Mouse (Mus musculus) liver, embryonic 14.5 days (tissue): ENCODE measurements at regions not wholly inside any gene's neighbourhood (a gene's known extent, or its start where the extent isn't known, plus 50 kb on each side); places are given as distances from the start of the nearest gene placed in this dataset.
A peak's percentile ranks its signal among the peaks of the same experiment; 100 is the strongest.

ENCODE experiments used
- ATAC-seq: fragments of 200-750 bp; cut with Nextera tagmentation; 2 replicates; pipeline ENCODE4 v1.8.0; 2017; ENCODE audit warnings: moderate number of reproducible peaks, mild to moderate bottlenecking, moderate library complexity; ENCODE audit not compliant: insufficient read depth
- DNase-seq, 3 experiments: peaks; one replicate each; pipeline ENCODE4 v3.0.0-alpha.2; 2012 to 2013; ENCODE audit warnings: low read depth in 3 of 3, low spot score in 3 of 3
- H3K27ac ChIP-seq: fragments of 300-500 bp; sonication (generic); 2 replicates; pipeline ENCODE4 v1.5.1; 2014; ENCODE audit warnings: moderate library complexity, mild to moderate bottlenecking, control low read depth, inconsistent platforms
- H3K27me3 ChIP-seq: fragments of 300-500 bp; sonication (generic); 2 replicates; pipeline ENCODE4 v1.6.1; 2014; ENCODE audit warnings: mild to moderate bottlenecking, low read length, moderate library complexity; ENCODE audit not compliant: control insufficient read depth, insufficient read depth
- H3K36me3 ChIP-seq: fragments of 300-500 bp; sonication (generic); replicated peaks from 2 replicates; pipeline ENCODE4 v1.6.1; 2014; ENCODE audit warnings: low read depth; ENCODE audit not compliant: control insufficient read depth, insufficient read depth
- H3K4me1 ChIP-seq, 2 experiments: fragments of 200-500 bp in 1 of 2; fragments of 300-500 bp in 1 of 2; sonication (generic) in 1 of 2; replicated peaks; 2 replicates each; pipeline ENCODE4 v1.6.1; 2012 to 2014; ENCODE audit warnings: antibody characterized with exemption in 1 of 2, inconsistent platforms in 1 of 2, low read length in 1 of 2; ENCODE audit not compliant: control insufficient read depth in 2 of 2, insufficient read depth in 2 of 2
- H3K4me2 ChIP-seq: fragments of 300-500 bp; sonication (generic); 2 replicates; pipeline ENCODE4 v1.6.1; 2014; ENCODE audit warnings: low read depth, mild to moderate bottlenecking, control low read depth, moderate library complexity
- H3K4me3 ChIP-seq, 2 experiments: fragments of 200-500 bp in 1 of 2; fragments of 300-500 bp in 1 of 2; sonication (generic) in 1 of 2; 2 replicates each; pipeline ENCODE4 v1.5.1; 2012 to 2014; ENCODE audit warnings: low read depth in 2 of 2, low read length in 2 of 2, mild to moderate bottlenecking in 2 of 2, control low read depth in 1 of 2, inconsistent platforms in 1 of 2, moderate library complexity in 1 of 2; ENCODE audit not compliant: insufficient read depth in 1 of 2
- H3K9ac ChIP-seq: fragments of 300-500 bp; sonication (generic); replicated peaks from 2 replicates; pipeline ENCODE4 v1.6.1; 2014; ENCODE audit warnings: mild to moderate bottlenecking, control low read depth, moderate library complexity
- H3K9me3 ChIP-seq: fragments of 300-500 bp; sonication (generic); 2 replicates; pipeline ENCODE4 v1.6.1; 2016; ENCODE audit warnings: low read length, mixed read lengths; ENCODE audit not compliant: control insufficient read depth
- CTCF ChIP-seq: IDR thresholded peaks from 2 replicates; pipeline ENCODE4 v1.5.1; 2016; ENCODE audit warnings: antibody characterized with exemption, low read depth, control low read depth
- EP300 ChIP-seq: IDR thresholded peaks from 2 replicates; pipeline ENCODE4 v1.6.1; 2016; ENCODE audit warnings: antibody characterized with exemption, low read depth
- WGBS: fragments of 180-500 bp; shearing (Covaris S2); extraction: QIAGEN DNeasy Blood & Tissue Kit; methylation state at CpG from one replicate; pipeline ENCODE4 v1.1.7; 2014; ENCODE audit not compliant: insufficient replicate concordance; 5-methylcytosine and 5-hydroxymethylcytosine counted together

- Histone ChIP-seq H3K4me2 (no peak overlapping the region), H3K27ac (no peak overlapping the region), H3K4me3 (no peak overlapping the region), H3K9me3 (no peaks in the 10 kb centered on the region), H3K36me3 (no peaks in the 10 kb centered on the region), H3K9ac (no peak overlapping the region), H3K27me3 (no peaks in the 10 kb centered on the region), H3K4me1 (peaks cover 0 to 2% of the 10 kb centered on the region in 2 experiments; a peak in 1 of 4 replicates)
- ATAC-seq (peak; percentile 71), DNase-seq (no peak)
- TF ChIP-seq CTCF: no peak
- TF ChIP-seq EP300: peak; percentile 13; the same call in 1 of the 2 replicates
- WGBS: 32% methylated on average over 3 of the region's 3 CpGs
Observed at GRCm38 (mm10) chr11:21001400-21001799, 89.7 kb upstream of the Peli1 start.

GRCm38 (mm10) chr11:21007222-21007621 lies 83.9 kb upstream of the Peli1 start:
- DNase-seq: no peak
- no peaks in the 10 kb centered on the region for H3K9me3 ChIP-seq
- no peak overlapping the region for H3K4me2 ChIP-seq
- no peak for ATAC-seq
- no peaks in the 10 kb centered on the region for H3K36me3 ChIP-seq
- no peak for TF ChIP-seq CTCF
- TF ChIP-seq EP300: no peak
- H3K9ac ChIP-seq: no peak overlapping the region
- H3K4me1 ChIP-seq: no peaks in the 10 kb centered on the region
- WGBS: 69% methylated on average over 5 of the region's 5 CpGs
- H3K27ac ChIP-seq: no peak overlapping the region
- H3K4me3 ChIP-seq: no peak overlapping the region
- no peaks in the 10 kb centered on the region for H3K27me3 ChIP-seq

DNA sequence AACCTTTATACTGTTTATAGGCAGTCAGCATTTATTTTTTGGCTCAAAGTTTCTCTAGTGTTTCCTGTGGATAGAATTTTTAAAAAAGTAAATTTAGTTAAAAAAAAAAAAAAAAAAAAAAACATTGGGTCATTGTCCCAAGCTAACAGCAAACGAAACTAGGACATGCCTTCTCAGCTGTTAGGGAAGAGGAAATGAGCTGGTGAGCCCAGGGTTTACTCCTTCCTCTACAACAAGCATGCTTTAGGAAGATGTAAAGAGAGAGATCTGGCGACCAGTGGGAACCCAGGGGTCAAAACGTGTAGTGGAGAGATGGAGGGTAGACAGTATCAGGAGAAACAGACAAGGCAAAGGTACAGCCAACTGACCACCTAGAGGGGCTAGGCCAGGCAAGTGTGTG lies 81.6 kb upstream of the Peli1 start:
- DNase-seq: no peak
- 23% methylated on average over 3 of the region's 3 CpGs for WGBS

GRCm38 (mm10) chr11:21010867-21011266 lies 80.2 kb upstream of the Peli1 start:
- ATAC-seq (no peak), DNase-seq (no peak)
- no peak overlapping the region for H3K4me2 ChIP-seq
- no peaks in the 10 kb centered on the region for H3K9me3 ChIP-seq
- TF ChIP-seq CTCF: no peak
- TF ChIP-seq EP300: no peak
- no peaks in the 10 kb centered on the region for H3K36me3 ChIP-seq
- WGBS: 68% methylated on average over 7 of the region's 7 CpGs
- H3K4me3 ChIP-seq: no peak overlapping the region
- H3K27ac ChIP-seq: no peak overlapping the region
- H3K27me3 ChIP-seq: no peaks in the 10 kb centered on the region
- H3K9ac ChIP-seq: no peak overlapping the region
- 0 out of 4 replicates have a peak, but pooled peaks cover 0 to 2% of the 10 kb centered on the region in 2 experiments for H3K4me1 ChIP-seq

More for the DNA sequence above, 81.6 kb upstream of the Peli1 start:
- Histone ChIP-seq H3K9me3 (no peaks in the 10 kb centered on the region), H3K27ac (no peak overlapping the region), H3K9ac (no peak overlapping the region), H3K4me3 (no peak overlapping the region), H3K4me2 (no peak overlapping the region), H3K27me3 (no peaks in the 10 kb centered on the region), H3K36me3 (no peaks in the 10 kb centered on the region), H3K4me1 (no peaks in the 10 kb centered on the region)
- TF ChIP-seq CTCF: no peak
- no peak for TF ChIP-seq EP300
- ATAC-seq: no peak

GRCm38 (mm10) chr11:21014250-21014649 lies 76.8 kb upstream of the Peli1 start:
- H3K4me1 ChIP-seq: peaks cover 0 to 2% of the 10 kb centered on the region in 2 experiments; a peak in 1 of 4 replicates
- H3K9me3 ChIP-seq: no peaks in the 10 kb centered on the region
- TF ChIP-seq CTCF: no peak
- TF ChIP-seq EP300: no peak
- H3K27ac ChIP-seq: no peak overlapping the region
- no peak overlapping the region for H3K4me2 ChIP-seq
- WGBS: 38% methylated on average over 3 of the region's 3 CpGs
- no peaks in the 10 kb centered on the region for H3K36me3 ChIP-seq
- H3K27me3 ChIP-seq: no peaks in the 10 kb centered on the region
- no peak overlapping the region for H3K4me3 ChIP-seq
- no peak overlapping the region for H3K9ac ChIP-seq
- DNase-seq: no peak
- no peak for ATAC-seq
